Mouse (Mus musculus) brain, embryonic 14.5 days (tissue): ENCODE data around the gene Tnrc18. TPM values are rescaled to one million over a fixed set of nuclear protein-coding genes. Genes with fewer than 3 reads are reported as not detected.
A peak's percentile ranks its signal among the peaks of the same experiment; 100 is the strongest.

Experiments used
- DNase-seq: peaks from one replicate; pipeline ENCODE4 v3.0.0-alpha.2; 2011; ENCODE audit warnings: low read depth
- CTCF ChIP-seq: fragments of 200-500 bp; IDR thresholded peaks from 2 replicates; pipeline ENCODE4 v1.5.1; 2012; ENCODE audit warnings: inconsistent platforms, mild to moderate bottlenecking, moderate library complexity, borderline replicate concordance; ENCODE audit not compliant: insufficient read depth, insufficient read length; ENCODE audit errors: extremely low read depth
- POLR2A ChIP-seq: fragments of 200-500 bp; IDR thresholded peaks from 2 replicates; pipeline ENCODE4 v1.6.1; 2012; ENCODE audit warnings: mild to moderate bottlenecking, inconsistent platforms, borderline replicate concordance; ENCODE audit not compliant: poor library complexity, insufficient read depth, insufficient read length, severe bottlenecking; ENCODE audit errors: extremely low read depth
- polyA plus RNA-seq: library from polyadenylated mRNA; depleted of rRNA; stranded (reverse); fragments of >200 nt; gene quantifications from 2 replicates; pipeline ENCODE4 v1.2.3, GENCODE M21; 2012

Tnrc18 gene
- polyA plus RNA-seq, 1 experiment = 101 TPM

GRCm38 (mm10) chr5:142814161-142814651, 3.3 kb downstream of the Tnrc18 start:
- DNase-seq = peak; percentile 63
- TF ChIP-seq POLR2A (0 out of 2 replicates have a peak, but pooled peaks have one; percentile 28), CTCF (no peak)

DNA sequence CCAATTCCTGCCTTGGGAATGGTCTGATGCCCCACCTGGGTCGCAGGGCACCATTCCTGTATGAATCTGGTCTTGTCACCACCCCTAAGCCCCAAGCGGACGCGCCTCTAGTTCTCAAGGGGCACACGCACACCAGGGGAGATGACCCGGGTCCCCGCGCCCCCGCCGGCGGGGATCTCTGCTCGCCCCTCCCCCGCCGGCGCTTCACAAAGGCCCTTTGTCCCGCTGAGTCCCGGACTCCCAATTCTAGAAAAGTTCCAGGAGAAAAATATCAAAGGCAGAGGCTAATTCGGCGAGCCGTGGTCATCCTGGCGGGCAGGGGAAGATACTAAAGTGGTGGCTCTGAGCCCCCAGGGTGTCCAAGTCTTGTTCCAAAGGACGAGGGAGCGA, 3.7 kb downstream of the Tnrc18 start:
- peak; percentile 80 for DNase-seq
- TF ChIP-seq POLR2A = no peak
- no peak for TF ChIP-seq CTCF

DNA sequence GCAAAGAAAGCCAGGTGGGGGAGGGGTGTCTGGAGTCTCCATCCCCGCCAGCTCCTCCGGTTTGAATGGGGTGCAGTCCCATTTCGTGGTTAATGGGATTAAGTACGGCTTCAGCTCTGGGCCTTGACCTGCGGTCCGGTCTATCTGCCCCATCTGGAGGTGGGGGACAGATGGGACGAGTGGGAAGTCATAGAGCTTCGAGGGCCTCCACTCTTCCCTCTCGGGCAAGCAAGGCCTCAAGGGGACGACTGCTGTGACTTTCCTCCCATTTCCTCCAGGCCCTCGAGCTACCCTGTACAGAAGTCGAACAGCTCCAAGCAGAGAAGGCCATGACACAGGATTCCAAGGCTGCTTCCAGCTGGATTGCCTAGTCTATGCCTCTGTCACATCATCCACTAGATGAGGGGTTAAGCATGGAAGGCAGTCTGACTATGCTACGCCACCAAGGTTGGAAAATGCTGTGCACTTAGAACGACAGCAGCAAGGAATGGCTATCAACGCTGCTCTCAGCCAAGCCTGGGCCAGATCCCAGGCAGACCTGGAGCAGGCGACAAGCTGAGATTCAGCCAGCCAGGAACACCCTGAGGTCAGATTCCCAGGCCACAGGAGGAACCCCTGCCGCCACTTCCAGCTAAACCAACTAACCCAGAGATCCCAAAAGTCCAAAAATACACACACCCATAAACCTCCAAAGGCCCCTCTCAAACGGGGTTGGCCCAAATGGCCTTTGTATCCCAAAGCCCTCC, 4.3 kb downstream of the Tnrc18 start:
- TF ChIP-seq POLR2A (no peak), CTCF (no peak)
- peak; percentile 70 for DNase-seq

DNA sequence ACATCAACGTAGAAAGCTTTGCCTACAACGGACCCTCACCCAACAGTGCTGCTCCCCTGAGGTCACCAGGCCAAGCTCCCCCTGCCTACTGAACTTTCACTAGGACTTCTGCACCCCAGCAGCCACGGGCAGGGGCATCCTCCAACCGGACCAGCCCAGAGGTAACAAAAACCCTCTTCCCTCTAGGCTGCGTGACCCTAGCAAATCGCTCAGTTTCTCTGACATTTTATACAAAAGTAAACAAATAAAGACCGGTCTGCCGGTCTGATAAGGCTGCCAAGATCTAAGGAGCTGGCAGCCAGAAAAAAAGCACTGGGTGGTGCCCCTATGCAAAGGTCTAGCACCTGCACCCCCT, 4.9 kb downstream of the Tnrc18 start:
- no peak for DNase-seq
- TF ChIP-seq POLR2A = no peak
- TF ChIP-seq CTCF = no peak

DNA sequence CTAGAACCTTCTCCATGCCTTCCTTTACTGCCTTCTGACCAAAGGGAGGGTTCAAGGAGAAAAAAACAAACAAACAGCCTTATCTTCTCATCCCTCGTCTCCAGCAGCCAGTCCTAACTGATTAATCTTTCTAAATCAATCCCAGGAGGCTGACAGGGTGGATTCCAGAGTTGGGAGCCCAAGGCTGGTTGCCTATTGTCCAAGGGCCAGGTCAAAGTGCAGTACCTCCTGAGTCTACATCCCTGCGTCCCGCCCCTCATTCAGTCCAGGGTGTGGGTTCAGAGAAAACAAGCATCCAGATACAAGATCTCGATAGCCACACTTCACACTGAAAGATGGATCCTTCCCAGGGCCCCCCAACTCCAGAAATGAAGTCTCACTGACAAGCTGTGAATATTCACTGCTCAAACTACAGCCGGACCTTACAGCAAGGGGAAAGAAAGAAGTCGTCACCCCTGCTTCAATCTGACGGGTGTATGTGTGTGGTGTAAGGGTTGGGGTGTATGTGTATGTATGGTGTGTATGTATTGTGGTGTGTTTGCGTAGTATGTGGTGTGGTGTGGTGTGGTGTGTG, 5.5 kb downstream of the Tnrc18 start:
- DNase-seq = no peak
- TF ChIP-seq CTCF (no peak), POLR2A (no peak)

GRCm38 (mm10) chr5:142810710-142811599, 6.5 kb downstream of the Tnrc18 start:
- TF ChIP-seq POLR2A (no peak), CTCF (no peak)
- peak; percentile 45 for DNase-seq

GRCm38 (mm10) chr5:142807661-142808060, 9.8 kb downstream of the Tnrc18 start:
- DNase-seq = no peak
- TF ChIP-seq POLR2A (no peak), CTCF (no peak)

DNA sequence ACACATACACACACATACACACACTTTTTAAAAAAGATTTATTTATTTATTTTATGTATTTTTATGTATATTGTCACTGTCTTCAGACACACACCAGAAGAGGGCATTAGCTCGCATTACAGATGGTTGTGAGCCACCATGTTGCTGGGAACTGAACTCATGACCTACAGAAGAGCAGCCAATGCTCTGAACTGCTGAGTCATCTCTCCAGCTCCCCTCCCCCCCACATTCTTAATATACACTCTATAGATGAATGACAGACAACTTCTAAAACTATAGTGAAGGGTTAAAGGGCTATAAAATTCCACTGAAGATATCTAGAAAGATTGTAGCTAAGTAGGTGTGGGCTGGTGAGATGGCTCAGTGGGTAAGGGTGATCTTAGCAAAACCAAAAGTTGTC, 13.7 kb downstream of the Tnrc18 start:
- no peak for DNase-seq
- TF ChIP-seq CTCF (no peak), POLR2A (no peak)

- DNase-seq = no peak
- TF ChIP-seq POLR2A (no peak), CTCF (no peak)
Measured at GRCm38 (mm10) chr5:142802884-142803283, 14.6 kb downstream of the Tnrc18 start.

GRCm38 (mm10) chr5:142801977-142802376, 15.5 kb downstream of the Tnrc18 start:
- no peak for TF ChIP-seq POLR2A
- no peak for DNase-seq

GRCm38 (mm10) chr5:142800656-142801055, 16.8 kb downstream of the Tnrc18 start:
- no peak for DNase-seq
- no peak for TF ChIP-seq POLR2A
- no peak for TF ChIP-seq CTCF
